Mouse (Mus musculus): ENCODE results near the gene Gprc5d. TPM values are rescaled to one million over a fixed set of nuclear protein-coding genes. Genes with fewer than 3 reads are reported as not detected.

The Gprc5d gene
- total RNA-seq (2014; rRNA removed) (not detected in 2 replicates), polyA plus RNA-seq (2015; fragmentation: Nextera tagmentation; extraction: Ambion mirVana) (not detected in 2 replicates)

DNA sequence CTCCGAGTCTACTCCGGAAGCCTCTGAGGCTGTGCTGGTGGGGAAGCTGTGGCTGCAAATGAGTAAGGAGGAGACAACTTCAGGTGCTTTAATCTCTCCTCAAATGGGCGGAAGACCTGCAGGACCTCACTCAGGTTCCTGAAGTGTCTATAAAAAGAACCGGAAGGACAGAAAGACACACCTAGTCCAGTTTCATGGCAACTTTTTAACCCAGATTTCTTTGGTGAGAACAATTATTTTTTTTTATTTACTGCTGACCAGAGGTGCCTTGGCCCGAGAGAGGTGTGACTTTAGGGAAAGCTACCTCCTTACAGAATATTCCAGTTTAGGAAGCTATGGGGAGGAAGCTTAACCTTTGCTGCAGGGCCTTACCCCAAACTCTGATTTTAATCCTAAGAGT, at the start of gene Gprc5d:
Gene Gprc5d (minus strand): TSS at position 101 of the 400 bp plus-strand sequence.
- Histone ChIP-seq H3K9me3 (ENCODE audit: low read length) (no peaks in the 10 kb centered on the region), H3K36me3 (ENCODE audit: insufficient read depth, low read length) (no peaks in the 10 kb centered on the region), H3K4me3 (ENCODE audit: low read length) (no peak within 1 kb of the TSS), H3K27me3 (ENCODE audit: insufficient read depth, low read length) (no peaks in the 10 kb centered on the region), H3K27ac (no peak within 1 kb of the TSS), H3K9ac (replicated peaks; ENCODE audit: low read length) (no peak within 1 kb of the TSS), H3K4me1 (ENCODE audit: insufficient read depth, low read length) (no peaks in the 10 kb centered on the region), H3K4me2 (ENCODE audit: low read depth, low read length) (no peak within 1 kb of the TSS)
- no peak for TF ChIP-seq CTCF (IDR thresholded peaks at IDR 0.05; ENCODE audit: low read depth)
- ATAC-seq, result no peak
- WGBS, result 93% methylated on average over 5 of the region's 5 CpGs
- no peak for DNase-seq (ENCODE audit: low spot score)

DNA sequence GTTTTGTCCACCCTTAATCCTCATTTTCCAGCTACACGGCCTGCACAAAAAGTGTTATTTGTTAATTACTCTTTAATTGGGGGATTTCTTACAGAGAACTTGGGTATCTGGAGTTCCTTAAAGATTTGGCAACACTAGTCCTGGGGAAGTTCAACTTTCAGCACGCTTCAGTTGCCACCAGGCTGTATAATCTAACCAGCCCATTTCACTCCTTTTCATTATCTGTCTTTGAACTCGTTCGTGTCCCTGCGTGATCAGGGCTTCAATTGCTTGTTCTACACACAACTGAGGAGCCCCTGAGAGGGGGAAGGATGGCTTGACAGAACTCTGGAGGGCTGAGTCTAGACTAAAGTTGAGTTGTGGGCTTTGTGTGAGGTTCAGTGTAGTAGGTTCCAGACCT, 48.6 kb upstream of the Gprc5d start:
- ATAC-seq (no peak), DNase-seq (ENCODE audit: low spot score) (no peak)
- Histone ChIP-seq H3K4me3 (ENCODE audit: low read length) (no peak overlapping the region), H3K27me3 (ENCODE audit: insufficient read depth, low read length) (no peaks in the 10 kb centered on the region), H3K27ac (peak overlapping the region; percentile 85; the same call in 1 of the 2 replicates), H3K4me2 (ENCODE audit: low read depth, low read length) (peak overlapping the region; percentile 76; the same call in 1 of the 2 replicates), H3K4me1 (ENCODE audit: insufficient read depth, low read length) (no peaks in the 10 kb centered on the region), H3K9ac (replicated peaks; ENCODE audit: low read length) (no peak overlapping the region), H3K9me3 (ENCODE audit: low read length) (no peaks in the 10 kb centered on the region), H3K36me3 (ENCODE audit: insufficient read depth, low read length) (no peaks in the 10 kb centered on the region)
- 57% methylated on average over 5 of the region's 5 CpGs for WGBS
- no peak for TF ChIP-seq CTCF (IDR thresholded peaks at IDR 0.05; ENCODE audit: low read depth)

DNA sequence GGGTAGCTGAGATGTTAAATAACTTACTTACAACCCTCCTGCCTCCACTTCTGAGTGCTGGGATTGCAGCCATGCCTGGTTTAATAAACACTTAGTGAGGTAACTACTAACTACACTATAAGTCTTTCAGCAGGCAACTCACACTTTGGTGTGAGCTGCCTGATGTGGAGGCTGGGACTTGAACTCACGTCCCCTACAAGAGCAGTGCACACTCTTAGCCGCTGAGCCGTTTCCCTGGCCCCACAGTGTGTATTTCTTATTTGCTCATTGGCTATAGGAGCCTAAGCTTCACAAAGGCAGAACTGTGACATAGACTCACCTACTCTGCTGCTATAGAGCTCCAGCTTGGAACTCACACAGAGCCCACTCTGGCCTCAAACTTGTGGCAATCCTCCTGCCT, 48.2 kb upstream of the Gprc5d start:
- no peaks in the 10 kb centered on the region for H3K36me3 ChIP-seq (ENCODE audit: insufficient read depth, low read length)
- no peak overlapping the region for H3K4me2 ChIP-seq (ENCODE audit: low read depth, low read length)
- no peaks in the 10 kb centered on the region for H3K27me3 ChIP-seq (ENCODE audit: insufficient read depth, low read length)
- DNase-seq (ENCODE audit: low spot score), result no peak
- H3K4me3 ChIP-seq (ENCODE audit: low read length), result no peak overlapping the region
- no peak overlapping the region; the same call in 1 of the 2 replicates for H3K27ac ChIP-seq
- no peak for TF ChIP-seq CTCF (IDR thresholded peaks at IDR 0.05; ENCODE audit: low read depth)
- no peaks in the 10 kb centered on the region for H3K9me3 ChIP-seq (ENCODE audit: low read length)
- H3K9ac ChIP-seq (replicated peaks; ENCODE audit: low read length), result no peak overlapping the region
- WGBS, result 94% methylated on average over 3 of the region's 3 CpGs
- H3K4me1 ChIP-seq (ENCODE audit: insufficient read depth, low read length), result no peaks in the 10 kb centered on the region
- no peak for ATAC-seq

DNA sequence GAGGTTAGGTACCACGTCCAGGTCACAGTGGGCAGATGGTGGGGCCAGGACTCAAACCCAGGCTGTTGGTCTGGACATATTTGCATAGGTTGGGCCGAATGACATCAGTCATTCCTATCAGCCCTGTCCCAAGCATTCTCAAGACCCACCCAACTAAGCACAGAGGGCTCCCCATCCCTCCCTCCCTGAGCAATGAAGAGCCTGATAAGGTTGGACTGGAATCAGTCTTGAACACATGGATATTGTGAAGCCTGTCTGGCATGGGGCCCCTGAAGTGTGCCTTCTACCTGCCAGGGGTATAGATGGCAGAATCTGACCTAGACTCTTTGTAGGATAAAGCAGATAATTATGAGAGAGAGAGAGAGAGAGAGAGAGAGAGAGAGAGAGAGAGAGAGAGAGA, 47.6 kb upstream of the Gprc5d start:
- ATAC-seq (no peak), DNase-seq (ENCODE audit: low spot score) (no peak)
- H3K4me3 ChIP-seq (ENCODE audit: low read length), result no peak overlapping the region
- no peak overlapping the region for H3K9ac ChIP-seq (replicated peaks; ENCODE audit: low read length)
- 85% methylated on average over 2 of the region's 2 CpGs for WGBS
- H3K4me1 ChIP-seq (ENCODE audit: insufficient read depth, low read length), result no peaks in the 10 kb centered on the region
- no peaks in the 10 kb centered on the region for H3K9me3 ChIP-seq (ENCODE audit: low read length)
- no peak for TF ChIP-seq CTCF (IDR thresholded peaks at IDR 0.05; ENCODE audit: low read depth)
- H3K4me2 ChIP-seq (ENCODE audit: low read depth, low read length), result no peak overlapping the region
- no peaks in the 10 kb centered on the region for H3K36me3 ChIP-seq (ENCODE audit: insufficient read depth, low read length)
- H3K27ac ChIP-seq, result no peak overlapping the region
- no peaks in the 10 kb centered on the region for H3K27me3 ChIP-seq (ENCODE audit: insufficient read depth, low read length)

DNA sequence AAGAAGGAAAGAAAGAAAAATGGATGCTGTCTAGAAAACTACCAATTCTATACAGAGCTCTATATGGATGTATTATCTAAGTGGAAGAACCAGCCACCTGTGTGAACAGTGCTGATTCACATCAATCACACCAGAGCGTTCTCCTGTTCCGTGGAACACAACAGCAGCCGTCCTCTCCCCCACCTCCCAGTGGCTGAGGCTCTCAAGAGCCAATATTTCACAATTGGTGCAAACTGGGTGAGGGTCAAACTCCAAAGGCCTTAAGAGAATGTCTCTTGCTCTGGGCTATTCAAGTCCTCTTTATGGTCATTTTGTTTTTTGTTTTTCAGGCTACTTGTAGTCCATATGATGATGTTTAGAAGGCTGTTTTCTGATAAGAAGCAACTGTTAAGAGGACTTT, 47.1 kb upstream of the Gprc5d start:
- 84% methylated on average over 3 of the region's 3 CpGs for WGBS
- H3K27me3 ChIP-seq (ENCODE audit: insufficient read depth, low read length), result no peaks in the 10 kb centered on the region
- no peak overlapping the region for H3K27ac ChIP-seq
- DNase-seq (ENCODE audit: low spot score) (no peak), ATAC-seq (no peak)
- no peak overlapping the region for H3K4me3 ChIP-seq (ENCODE audit: low read length)
- H3K9me3 ChIP-seq (ENCODE audit: low read length), result no peaks in the 10 kb centered on the region
- H3K4me2 ChIP-seq (ENCODE audit: low read depth, low read length), result no peak overlapping the region
- H3K4me1 ChIP-seq (ENCODE audit: insufficient read depth, low read length), result no peaks in the 10 kb centered on the region
- no peaks in the 10 kb centered on the region for H3K36me3 ChIP-seq (ENCODE audit: insufficient read depth, low read length)
- no peak overlapping the region for H3K9ac ChIP-seq (replicated peaks; ENCODE audit: low read length)
- no peak for TF ChIP-seq CTCF (IDR thresholded peaks at IDR 0.05; ENCODE audit: low read depth)

DNA sequence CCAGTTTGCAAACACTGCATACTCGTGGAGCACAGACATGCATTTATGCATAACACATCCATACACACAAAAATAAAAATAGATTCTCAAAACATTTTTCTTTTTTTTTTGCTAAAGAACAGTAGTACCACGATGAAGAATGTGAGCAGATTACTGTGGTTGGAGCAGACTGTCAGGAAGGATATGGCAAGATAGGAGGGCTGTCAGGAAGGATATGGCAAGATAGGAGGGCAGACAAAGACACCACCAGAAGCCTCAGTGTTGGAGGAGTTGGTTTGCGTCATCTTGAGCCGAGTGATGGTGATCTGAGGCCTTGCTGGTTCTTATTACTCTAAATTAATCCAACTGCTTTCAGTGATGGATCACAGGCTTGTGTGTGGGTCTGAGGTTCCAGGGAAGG, 44.8 kb upstream of the Gprc5d start:
- WGBS, result 82% methylated on average over 4 of the region's 4 CpGs
- TF ChIP-seq CTCF (IDR thresholded peaks at IDR 0.05; ENCODE audit: low read depth), result no peak

DNA sequence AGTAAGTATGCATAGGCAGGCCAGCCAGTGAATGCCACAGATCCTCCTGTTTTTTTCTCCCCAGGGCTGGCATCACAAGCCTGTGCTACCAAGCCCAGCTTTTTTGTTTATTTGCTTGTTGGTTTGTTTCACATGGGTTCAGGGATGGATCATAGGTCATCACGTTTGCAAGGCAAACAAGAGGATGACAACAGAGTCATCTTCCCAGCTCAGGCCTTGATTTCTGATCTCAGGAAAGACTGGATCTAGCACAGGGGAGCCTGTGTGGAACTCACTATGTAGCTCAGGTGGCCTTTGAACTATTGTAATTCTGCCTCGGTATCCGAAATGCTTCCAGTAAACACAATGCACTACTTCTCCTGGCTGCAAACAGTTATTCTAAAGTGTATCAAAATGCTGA, 44.2 kb upstream of the Gprc5d start:
- TF ChIP-seq CTCF (IDR thresholded peaks at IDR 0.05; ENCODE audit: low read depth), result no peak
- H3K27ac ChIP-seq, result no peak overlapping the region
- H3K9ac ChIP-seq (replicated peaks; ENCODE audit: low read length), result no peak overlapping the region
- no peak for DNase-seq (ENCODE audit: low spot score)
- no peak overlapping the region for H3K4me2 ChIP-seq (ENCODE audit: low read depth, low read length)
- no peaks in the 10 kb centered on the region for H3K9me3 ChIP-seq (ENCODE audit: low read length)
- no peaks in the 10 kb centered on the region for H3K4me1 ChIP-seq (ENCODE audit: insufficient read depth, low read length)
- H3K4me3 ChIP-seq (ENCODE audit: low read length), result no peak overlapping the region
- 84% methylated on average over 3 of the region's 3 CpGs for WGBS
- H3K27me3 ChIP-seq (ENCODE audit: insufficient read depth, low read length), result no peaks in the 10 kb centered on the region
- ATAC-seq, result no peak
- no peaks in the 10 kb centered on the region for H3K36me3 ChIP-seq (ENCODE audit: insufficient read depth, low read length)

More for the DNA sequence above, 44.8 kb upstream of the Gprc5d start:
- Histone ChIP-seq H3K4me1 (ENCODE audit: insufficient read depth, low read length) (no peaks in the 10 kb centered on the region), H3K4me3 (ENCODE audit: low read length) (no peak overlapping the region), H3K9ac (replicated peaks; ENCODE audit: low read length) (no peak overlapping the region), H3K27me3 (ENCODE audit: insufficient read depth, low read length) (no peaks in the 10 kb centered on the region), H3K27ac (no peak overlapping the region), H3K9me3 (ENCODE audit: low read length) (no peaks in the 10 kb centered on the region), H3K36me3 (ENCODE audit: insufficient read depth, low read length) (no peaks in the 10 kb centered on the region), H3K4me2 (ENCODE audit: low read depth, low read length) (no peak overlapping the region)
- no peak for ATAC-seq
- no peak for DNase-seq (ENCODE audit: low spot score)
